Mouse (Mus musculus) heart, embryonic 15.5 days (tissue): ENCODE data around the gene Twist2. TPM values are rescaled to one million over a fixed set of nuclear protein-coding genes. Genes with fewer than 3 reads are reported as not detected.

ENCODE experiments used
- ATAC-seq: fragments of 200-750 bp; cut with Nextera tagmentation; replicated peaks from 2 replicates; pipeline ENCODE4 v1.8.0; 2017; ENCODE audit warnings: low read depth, moderate TSS enrichment; ENCODE audit not compliant: insufficient number of reproducible peaks, insufficient read depth, low FRiP score
- H3K27ac ChIP-seq: fragments of 300-500 bp; sonication (generic); 2 replicates; pipeline ENCODE4 v1.5.1; 2015; ENCODE audit warnings: mild to moderate bottlenecking, inconsistent platforms
- H3K27me3 ChIP-seq: fragments of 300-500 bp; sonication (generic); 2 replicates; pipeline ENCODE4 v1.6.1; 2015; ENCODE audit warnings: inconsistent platforms
- H3K36me3 ChIP-seq: fragments of 300-500 bp; sonication (generic); 2 replicates; pipeline ENCODE4 v1.6.1; 2015; ENCODE audit warnings: mild to moderate bottlenecking, inconsistent platforms
- H3K4me1 ChIP-seq: fragments of 300-500 bp; sonication (generic); replicated peaks from 2 replicates; pipeline ENCODE4 v1.6.1; 2015; ENCODE audit warnings: inconsistent platforms
- H3K4me2 ChIP-seq: fragments of 300-500 bp; sonication (generic); 2 replicates; pipeline ENCODE4 v1.6.1; 2015; ENCODE audit warnings: inconsistent platforms, mild to moderate bottlenecking, moderate library complexity
- H3K4me3 ChIP-seq: fragments of 300-500 bp; sonication (generic); 2 replicates; pipeline ENCODE4 v1.5.1; 2015; ENCODE audit warnings: mild to moderate bottlenecking, inconsistent platforms
- H3K9ac ChIP-seq: fragments of 300-500 bp; sonication (generic); 2 replicates; pipeline ENCODE4 v1.6.1; 2015; ENCODE audit warnings: mild to moderate bottlenecking, inconsistent platforms
- H3K9me3 ChIP-seq: fragments of 300-500 bp; sonication (generic); replicated peaks from 2 replicates; pipeline ENCODE4 v1.6.1; 2016; ENCODE audit warnings: inconsistent platforms
- WGBS: fragments of 180-500 bp; shearing (Covaris S2); methylation state at CpG from one replicate; pipeline ENCODE4 v1.1.7; 2015; ENCODE audit warnings: mixed read lengths; 5-methylcytosine and 5-hydroxymethylcytosine counted together
- polyA plus RNA-seq: library from polyadenylated mRNA; unstranded; fragments of >200 nt; fragmentation: Nextera tagmentation; extraction: Ambion mirVana; gene quantifications from 2 replicates; pipeline ENCODE4 v1.2.1, GENCODE M21; 2015

Twist2 gene
- polyA plus RNA-seq, 1 experiment from 2014 or later = 2.9 TPM

DNA sequence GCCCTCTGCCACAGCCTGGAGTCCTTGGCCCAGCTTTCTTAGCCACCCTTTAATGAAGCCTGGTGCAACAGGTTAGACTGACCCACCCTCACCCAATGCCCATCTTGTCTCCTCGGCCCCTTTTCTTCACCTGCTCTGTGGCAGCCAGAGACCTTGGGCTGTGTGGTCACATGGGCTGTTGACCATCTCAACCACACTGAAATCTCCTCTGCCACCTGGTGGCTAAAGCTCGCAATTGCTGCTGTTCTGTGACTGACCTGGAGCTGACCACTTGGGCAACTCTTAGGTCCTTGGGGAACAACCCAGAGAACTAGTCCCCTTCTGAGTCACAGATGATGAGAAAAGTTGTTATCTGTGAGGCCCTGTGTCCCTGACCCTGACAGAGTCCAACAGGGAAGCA, 73.4 kb downstream of the Twist2 start:
- H3K4me2 ChIP-seq = no peak overlapping the region
- no peaks in the 10 kb centered on the region for H3K36me3 ChIP-seq
- no peak overlapping the region for H3K27ac ChIP-seq
- H3K4me1 ChIP-seq = peaks cover 25% of the 10 kb centered on the region
- H3K9me3 ChIP-seq = no peaks in the 10 kb centered on the region
- WGBS = 7% methylated on average over 2 of the region's 2 CpGs
- ATAC-seq = no peak
- H3K27me3 ChIP-seq = no peaks in the 10 kb centered on the region; the same call in 1 of the 2 replicates
- H3K4me3 ChIP-seq = no peak overlapping the region
- H3K9ac ChIP-seq = no peak overlapping the region

DNA sequence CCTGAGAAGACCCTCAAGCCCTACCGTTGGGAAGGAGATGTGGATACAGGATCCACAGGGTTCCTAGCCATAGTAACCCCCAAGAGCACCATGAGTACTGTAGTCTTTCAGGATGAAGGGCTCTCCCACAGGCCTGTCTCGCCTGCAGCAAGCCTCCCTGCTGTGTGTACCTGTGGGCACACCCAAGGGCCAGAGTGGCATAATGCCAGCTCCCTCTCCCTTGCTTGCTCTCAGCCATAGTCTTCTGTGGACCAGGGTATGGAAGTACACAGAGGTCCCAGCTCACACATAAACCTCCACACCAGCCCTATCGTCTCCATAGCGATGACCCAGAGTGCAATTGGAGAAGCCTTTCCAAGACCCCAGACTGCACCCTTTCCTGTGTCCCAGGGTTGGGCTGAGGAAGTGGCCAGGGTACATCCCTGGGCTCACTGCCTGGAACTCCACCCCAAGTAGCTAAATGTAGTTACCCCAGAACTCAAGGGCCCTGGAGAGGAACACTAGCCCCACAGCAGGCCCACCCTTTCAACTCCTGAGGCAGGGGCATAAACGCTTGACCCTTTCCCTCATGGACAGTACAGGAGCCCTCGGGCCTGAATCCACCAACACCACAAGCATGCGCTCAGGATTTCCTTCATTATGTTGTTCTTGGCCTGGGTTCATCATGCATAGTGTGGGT, 73.9 kb downstream of the Twist2 start:
- ATAC-seq = no peak

DNA sequence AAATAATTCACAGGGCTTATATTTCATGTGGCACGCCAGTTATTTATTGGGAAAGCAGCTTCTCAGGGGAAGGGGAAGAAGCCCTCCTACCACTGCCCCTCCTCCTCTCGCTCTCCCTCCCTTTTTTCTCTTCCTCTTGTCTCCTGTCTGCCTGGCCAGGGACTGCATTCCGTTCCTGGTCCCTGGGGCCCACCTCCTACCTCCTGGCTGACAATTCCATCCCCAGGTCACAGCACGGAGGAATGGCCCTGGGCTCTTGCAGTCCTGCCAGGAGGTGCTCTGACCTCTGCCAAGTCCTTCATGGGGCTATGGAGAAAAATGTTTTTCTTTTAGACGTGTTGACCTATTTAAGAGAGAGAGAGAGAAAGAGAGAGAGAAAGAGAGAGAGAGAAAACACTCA, 77.4 kb downstream of the Twist2 start:
- Histone ChIP-seq H3K4me1 (peaks cover 13% of the 10 kb centered on the region), H3K9me3 (no peaks in the 10 kb centered on the region), H3K4me3 (no peak overlapping the region), H3K36me3 (no peaks in the 10 kb centered on the region), H3K27me3 (no peaks in the 10 kb centered on the region; the same call in 1 of the 2 replicates), H3K9ac (no peak overlapping the region), H3K27ac (no peak overlapping the region), H3K4me2 (no peak overlapping the region)
- no peak for ATAC-seq
- WGBS = 34% methylated on average over 5 of the region's 5 CpGs

More for the DNA sequence above, 73.9 kb downstream of the Twist2 start:
- Histone ChIP-seq H3K9ac (no peak overlapping the region), H3K9me3 (no peaks in the 10 kb centered on the region), H3K27ac (no peak overlapping the region), H3K4me3 (no peak overlapping the region), H3K27me3 (no peaks in the 10 kb centered on the region; the same call in 1 of the 2 replicates), H3K4me2 (no peak overlapping the region), H3K4me1 (peaks cover 26% of the 10 kb centered on the region), H3K36me3 (no peaks in the 10 kb centered on the region)
- WGBS = 56% methylated on average over 7 of the region's 7 CpGs

DNA sequence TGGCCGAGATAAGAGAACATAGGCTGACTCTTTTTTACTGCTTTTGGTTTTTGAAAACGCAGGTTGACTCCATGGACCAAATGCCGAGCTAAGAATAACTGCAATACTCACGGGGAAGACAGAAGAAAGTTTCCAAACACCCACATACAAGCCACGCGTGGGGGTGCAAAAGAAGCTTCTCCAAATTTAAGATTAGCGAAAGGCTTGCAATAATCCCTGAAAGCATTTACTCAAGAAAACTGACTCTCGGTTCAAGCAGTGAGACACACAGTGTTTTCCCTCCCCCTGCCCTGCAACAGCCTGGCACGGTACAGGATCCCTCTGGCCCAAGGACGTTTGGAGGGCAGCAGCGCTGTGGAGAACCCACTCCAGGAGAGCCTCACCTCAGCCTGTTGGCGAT, 78.9 kb downstream of the Twist2 start:
- Histone ChIP-seq H3K4me1 (peaks cover 8% of the 10 kb centered on the region), H3K27me3 (no peaks in the 10 kb centered on the region; the same call in 1 of the 2 replicates), H3K4me3 (no peak overlapping the region), H3K36me3 (no peaks in the 10 kb centered on the region), H3K9ac (no peak overlapping the region), H3K27ac (no peak overlapping the region), H3K4me2 (no peak overlapping the region), H3K9me3 (no peaks in the 10 kb centered on the region)
- no peak for ATAC-seq
- 76% methylated on average over 12 of the region's 12 CpGs for WGBS

DNA sequence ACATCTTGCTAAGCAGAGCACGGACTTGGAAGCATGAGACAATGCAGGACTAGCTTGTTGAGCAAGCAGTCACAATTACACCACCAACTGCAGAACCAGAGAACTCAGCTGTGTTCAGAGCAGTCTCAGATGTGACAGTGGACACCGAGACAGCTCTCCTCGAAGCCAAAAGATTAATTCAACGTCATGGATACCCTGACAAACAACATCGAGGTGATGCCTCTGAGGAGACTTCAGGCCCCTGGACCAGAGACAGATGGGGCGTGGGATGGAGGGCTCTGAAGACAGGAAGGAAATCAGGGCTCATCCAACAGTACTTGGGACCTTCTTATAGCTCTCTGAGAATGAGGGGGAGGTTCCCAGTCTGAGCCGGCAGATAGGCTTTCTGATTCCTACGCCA, 79.6 kb downstream of the Twist2 start:
- ATAC-seq = no peak

DNA sequence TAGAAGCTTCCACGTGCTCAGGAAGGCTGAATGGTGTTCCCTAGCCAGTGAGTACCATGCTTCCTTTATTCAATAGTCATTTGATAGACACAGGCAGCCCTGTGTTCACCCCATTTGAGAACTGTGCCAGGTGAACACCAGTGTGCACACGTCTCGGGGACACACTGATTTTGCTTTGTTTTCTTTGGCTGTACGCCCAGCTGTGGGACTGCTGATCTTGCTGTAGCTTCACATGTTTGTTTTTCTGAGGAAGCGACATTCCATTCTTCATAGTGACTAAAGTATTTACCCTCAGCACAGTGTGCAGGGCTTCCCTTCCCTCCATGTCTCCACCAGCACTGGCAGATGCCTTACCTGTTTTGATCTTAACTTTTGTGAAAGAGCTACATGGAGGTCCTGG, 81.9 kb downstream of the Twist2 start:
- peak; percentile 53; the same call in 1 of the 2 replicates for ATAC-seq
- 50% methylated on average over 5 of the region's 5 CpGs for WGBS
- no peak overlapping the region for H3K27ac ChIP-seq

More for the DNA sequence above, 79.6 kb downstream of the Twist2 start:
- H3K4me1 ChIP-seq = peaks cover 8% of the 10 kb centered on the region
- H3K36me3 ChIP-seq = no peaks in the 10 kb centered on the region
- H3K4me2 ChIP-seq = no peak overlapping the region
- no peak overlapping the region for H3K9ac ChIP-seq
- H3K27me3 ChIP-seq = no peaks in the 10 kb centered on the region; the same call in 1 of the 2 replicates
- WGBS = 52% methylated on average over 8 of the region's 8 CpGs
- H3K9me3 ChIP-seq = no peaks in the 10 kb centered on the region
- H3K4me3 ChIP-seq = no peak overlapping the region
- no peak overlapping the region for H3K27ac ChIP-seq

DNA sequence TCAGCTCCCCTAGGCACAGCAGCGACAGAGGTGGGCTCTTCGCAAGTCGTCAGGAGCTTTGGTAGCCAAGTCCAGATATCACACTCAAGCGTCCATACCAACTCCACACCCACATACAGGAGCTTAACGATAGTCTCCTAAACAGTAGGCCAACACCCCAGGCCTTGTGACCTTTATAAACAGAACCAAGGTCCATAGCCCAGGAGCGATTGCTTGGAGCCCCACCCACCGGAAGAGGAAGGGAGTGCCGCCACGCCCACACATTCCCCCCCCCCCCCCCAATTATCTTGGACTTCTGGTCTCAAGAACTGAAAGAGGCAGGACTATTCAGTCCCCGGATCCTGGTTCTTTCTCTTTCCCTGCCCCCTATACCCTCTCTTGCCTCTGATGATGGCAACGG, 92.3 kb downstream of the Twist2 start:
- no peak for ATAC-seq
- 77% methylated on average over 11 of the region's 11 CpGs for WGBS

More for the DNA sequence above, 81.9 kb downstream of the Twist2 start:
- Histone ChIP-seq H3K9me3 (no peaks in the 10 kb centered on the region), H3K4me3 (no peak overlapping the region), H3K36me3 (no peaks in the 10 kb centered on the region), H3K4me1 (peaks cover 8% of the 10 kb centered on the region), H3K27me3 (no peaks in the 10 kb centered on the region; the same call in 1 of the 2 replicates), H3K9ac (no peak overlapping the region), H3K4me2 (no peak overlapping the region)

DNA sequence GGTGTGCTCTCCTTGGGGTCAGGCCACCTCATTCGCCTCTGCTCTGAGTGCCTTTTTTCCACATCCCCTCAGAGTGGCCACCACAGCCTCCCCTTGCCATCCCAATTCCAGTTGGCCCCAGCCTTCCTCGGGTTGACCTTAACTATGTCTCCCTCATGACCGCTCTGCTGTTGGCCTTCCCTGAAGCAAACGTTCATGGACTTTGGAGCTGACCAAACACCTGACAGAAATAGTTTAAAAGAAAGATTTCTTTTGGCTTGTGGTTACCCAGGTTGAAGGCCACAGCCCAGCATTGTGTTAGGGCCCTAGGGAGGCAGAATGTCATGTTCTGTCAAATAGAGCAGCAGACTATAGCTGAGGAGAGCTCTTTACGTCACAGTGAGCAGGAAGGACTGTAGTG, 93.0 kb downstream of the Twist2 start:
- Histone ChIP-seq H3K4me1 (no peaks in the 10 kb centered on the region), H3K9ac (no peak overlapping the region), H3K4me3 (no peak overlapping the region), H3K27me3 (no peaks in the 10 kb centered on the region), H3K27ac (no peak overlapping the region), H3K9me3 (no peaks in the 10 kb centered on the region), H3K36me3 (no peaks in the 10 kb centered on the region), H3K4me2 (no peak overlapping the region)
- 80% methylated on average over 5 of the region's 5 CpGs for WGBS
- no peak for ATAC-seq

More for the DNA sequence above, 92.3 kb downstream of the Twist2 start:
- H3K27me3 ChIP-seq = no peaks in the 10 kb centered on the region
- H3K4me2 ChIP-seq = no peak overlapping the region
- no peaks in the 10 kb centered on the region for H3K9me3 ChIP-seq
- H3K9ac ChIP-seq = no peak overlapping the region
- H3K4me1 ChIP-seq = no peaks in the 10 kb centered on the region
- no peaks in the 10 kb centered on the region for H3K36me3 ChIP-seq
- no peak overlapping the region for H3K27ac ChIP-seq
- no peak overlapping the region for H3K4me3 ChIP-seq

DNA sequence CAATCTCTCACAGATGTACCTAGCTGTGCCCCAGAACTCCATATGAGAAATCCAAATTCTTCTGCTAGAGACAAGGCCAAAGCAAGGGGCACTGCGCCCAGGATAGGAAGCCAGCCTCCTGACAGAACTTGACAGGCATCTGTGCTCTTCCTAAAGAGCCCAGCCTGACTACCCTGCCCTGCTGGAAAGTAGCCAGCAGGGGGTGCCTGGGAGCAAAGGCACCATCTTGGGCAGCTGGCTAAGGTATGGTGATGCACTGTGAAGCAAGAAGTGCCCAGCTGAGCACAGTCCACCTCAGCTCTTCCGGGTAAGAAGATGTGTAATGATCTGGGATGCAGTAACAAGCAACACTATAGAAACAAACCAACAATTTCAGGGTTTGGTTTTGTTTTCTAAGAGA, 95.8 kb downstream of the Twist2 start:
- no peak for ATAC-seq
- no peak overlapping the region for H3K4me2 ChIP-seq
- H3K36me3 ChIP-seq = no peaks in the 10 kb centered on the region
- H3K27me3 ChIP-seq = no peaks in the 10 kb centered on the region
- H3K4me1 ChIP-seq = no peaks in the 10 kb centered on the region
- no peak overlapping the region for H3K9ac ChIP-seq
- no peaks in the 10 kb centered on the region for H3K9me3 ChIP-seq
- WGBS = 82% methylated on average over 2 of the region's 2 CpGs
- H3K27ac ChIP-seq = no peak overlapping the region
- no peak overlapping the region for H3K4me3 ChIP-seq
